24 mouse cellular contexts compared by ENCODE assay signal in the genomic region with DNA sequence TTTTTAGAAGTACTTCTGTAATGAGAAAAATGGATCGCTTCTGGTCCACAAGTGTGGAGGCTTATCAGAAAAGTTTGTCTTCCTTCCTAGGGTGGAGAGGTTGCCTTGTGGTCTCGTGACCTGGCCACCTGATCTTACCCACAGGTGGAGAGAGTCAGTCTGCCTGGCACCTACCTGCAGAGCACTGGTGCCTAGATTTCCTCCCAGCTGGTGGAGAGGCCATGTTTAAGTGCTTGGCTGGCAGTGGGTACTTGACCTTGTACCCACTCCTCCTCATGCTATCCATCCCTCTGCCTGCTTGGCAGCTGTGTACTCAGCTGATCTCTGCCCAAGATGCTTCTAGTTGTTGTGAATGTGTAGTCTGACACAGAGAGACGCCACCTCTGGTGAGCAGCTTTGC.
"Had no signal": no experiment of that assay in that cellular context is flagged by ENCODE, and none has a peak within 500 bp of the region (broad histone marks: within the 10 kb centered on the region; RNA-seq: fewer than 3 reads in every experiment).

No protein-coding gene starts in this region.

- H3K27ac ChIP-seq: heart, embryonic 10.5 days; heart, embryonic 13.5 days; heart, embryonic 15.5 days; hindbrain, embryonic 10.5 days; hindbrain, embryonic 12.5 days; hindbrain, embryonic 14.5 days; intestine, embryonic 15.5 days; layer of hippocampus, adult 2 months; left cerebral cortex, adult 2 months; limb, embryonic 10.5 days; limb, embryonic 12.5 days had no signal

- DNase-seq: forebrain, postnatal 0 days; gastrocnemius, postnatal 25 days; heart, adult 18-20 months; heart, postnatal 10 days; heart, postnatal 4 days; kidney, adult 18-20 months; kidney, adult 8-10 months; kidney, postnatal 10 days; kidney, postnatal 25 days; kidney, postnatal 4 days had no signal

- ATAC-seq: forebrain, postnatal 0 days; hindbrain, embryonic 16.5 days; inflammation-experienced regulatory T-cells, adult 6 months; intestine, embryonic 15.5 days; intestine, postnatal 0 days had no signal

- H3K9me3 ChIP-seq: heart, embryonic 10.5 days; heart, embryonic 13.5 days; heart, embryonic 15.5 days; hindbrain, embryonic 10.5 days; hindbrain, embryonic 12.5 days; intestine, embryonic 15.5 days; limb, embryonic 10.5 days; limb, embryonic 12.5 days had no signal

- H3K4me2 ChIP-seq: heart, embryonic 13.5 days; heart, embryonic 15.5 days; hindbrain, embryonic 12.5 days; hindbrain, embryonic 14.5 days; intestine, embryonic 15.5 days; limb, embryonic 12.5 days had no signal

- H3K9ac ChIP-seq: forebrain, postnatal 0 days; heart, embryonic 13.5 days; heart, embryonic 15.5 days; hindbrain, embryonic 12.5 days; hindbrain, embryonic 14.5 days; intestine, embryonic 15.5 days; limb, embryonic 12.5 days had no signal

- H3K4me3 ChIP-seq: heart, embryonic 10.5 days; heart, embryonic 13.5 days; heart, embryonic 15.5 days; hindbrain, embryonic 10.5 days; hindbrain, embryonic 12.5 days; intestine, embryonic 15.5 days; layer of hippocampus, adult 2 months; left cerebral cortex, adult 2 months; limb, embryonic 10.5 days; limb, embryonic 12.5 days had no signal

- H3K36me3 ChIP-seq: heart, embryonic 15.5 days; hindbrain, embryonic 12.5 days; intestine, embryonic 15.5 days had no signal

- H3K27me3 ChIP-seq: heart, embryonic 13.5 days; heart, embryonic 15.5 days; hindbrain, embryonic 12.5 days; intestine, embryonic 15.5 days; limb, embryonic 12.5 days had no signal
